Mouse (Mus musculus) forebrain, embryonic 16.5 days (tissue): ENCODE measurements around the gene Pacsin2. TPM values are rescaled to one million over a fixed set of nuclear protein-coding genes. Genes with fewer than 3 reads are reported as not detected.
"Not testable (repeated sequence)": the region's sequence is repeated elsewhere in the genome, so short reads cannot be mapped to it uniquely, and the experiment has no call there.

Experiments
- ATAC-seq: fragments of 200-750 bp; cut with Nextera tagmentation; 2 replicates; pipeline ENCODE4 v1.8.0; 2017; ENCODE audit warnings: mild to moderate bottlenecking, moderate library complexity
- H3K27ac ChIP-seq: fragments of 300-500 bp; sonication (generic); 2 replicates; pipeline ENCODE4 v1.5.1; 2014; ENCODE audit warnings: low read length, control low read depth
- H3K27me3 ChIP-seq: fragments of 300-500 bp; sonication (generic); replicated peaks from 2 replicates; pipeline ENCODE4 v1.6.1; 2014; ENCODE audit warnings: low read length; ENCODE audit not compliant: control insufficient read depth, insufficient read depth
- H3K36me3 ChIP-seq: fragments of 300-500 bp; sonication (generic); 2 replicates; pipeline ENCODE4 v1.6.1; 2014; ENCODE audit not compliant: control insufficient read depth, insufficient read depth
- H3K4me1 ChIP-seq: fragments of 300-500 bp; sonication (generic); replicated peaks from 2 replicates; pipeline ENCODE4 v1.6.1; 2014; ENCODE audit warnings: low read length; ENCODE audit not compliant: control insufficient read depth, insufficient read depth
- H3K4me2 ChIP-seq: fragments of 300-500 bp; sonication (generic); 2 replicates; pipeline ENCODE4 v1.6.1; 2014; ENCODE audit warnings: mild to moderate bottlenecking, low read length, control low read depth
- H3K4me3 ChIP-seq: fragments of 300-500 bp; sonication (generic); replicated peaks from 2 replicates; pipeline ENCODE4 v1.5.1; 2014; ENCODE audit warnings: mild to moderate bottlenecking, low read length, control low read depth
- H3K9ac ChIP-seq: fragments of 300-500 bp; sonication (generic); replicated peaks from 2 replicates; pipeline ENCODE4 v1.6.1; 2014; ENCODE audit warnings: low read depth, low read length, control low read depth
- H3K9me3 ChIP-seq: fragments of 300-500 bp; sonication (generic); 2 replicates; pipeline ENCODE4 v1.6.1; 2016; ENCODE audit warnings: low read length; ENCODE audit not compliant: control insufficient read depth
- WGBS: fragments of 180-500 bp; shearing (Covaris S2); extraction: QIAGEN DNeasy Blood & Tissue Kit; methylation state at CpG from one replicate; pipeline ENCODE4 v1.1.7; 2014; 5-methylcytosine and 5-hydroxymethylcytosine counted together
- polyA plus RNA-seq: library from polyadenylated mRNA; unstranded; fragments of >200 nt; fragmentation: Nextera tagmentation; extraction: Ambion mirVana; gene quantifications from 2 replicates; pipeline ENCODE4 v1.2.1, GENCODE M21; 2015

Pacsin2 gene
- polyA plus RNA-seq, 1 experiment from 2014 or later = 19.8 TPM

- Histone ChIP-seq H3K9ac (no peak overlapping the region), H3K4me2 (no peak overlapping the region), H3K36me3 (no peaks in the 10 kb centered on the region), H3K4me1 (no peaks in the 10 kb centered on the region), H3K4me3 (no peak overlapping the region), H3K27ac (no peak overlapping the region), H3K9me3 (no peaks in the 10 kb centered on the region), H3K27me3 (no peaks in the 10 kb centered on the region)
- WGBS = 66% methylated on average over 8 of the region's 8 CpGs
- no peak for ATAC-seq
Measured at GRCm38 (mm10) chr15:83408692-83409442, 55.5 kb downstream of the Pacsin2 start.

GRCm38 (mm10) chr15:83408216-83408615 is 56.2 kb downstream of the Pacsin2 start:
- H3K9ac ChIP-seq = no peak overlapping the region
- H3K4me2 ChIP-seq = no peak overlapping the region
- H3K36me3 ChIP-seq = no peaks in the 10 kb centered on the region
- no peaks in the 10 kb centered on the region for H3K27me3 ChIP-seq
- no peaks in the 10 kb centered on the region for H3K9me3 ChIP-seq
- no peaks in the 10 kb centered on the region for H3K4me1 ChIP-seq
- no peak for ATAC-seq
- 86% methylated on average over 5 of the region's 5 CpGs for WGBS
- H3K27ac ChIP-seq = no peak overlapping the region
- no peak overlapping the region for H3K4me3 ChIP-seq

GRCm38 (mm10) chr15:83407502-83407901 is 56.9 kb downstream of the Pacsin2 start:
- WGBS = 84% methylated on average over 5 of the region's 5 CpGs
- no peak for ATAC-seq
- no peaks in the 10 kb centered on the region for H3K27me3 ChIP-seq
- no peak overlapping the region for H3K9ac ChIP-seq
- H3K4me1 ChIP-seq = no peaks in the 10 kb centered on the region
- H3K36me3 ChIP-seq = no peaks in the 10 kb centered on the region
- no peak overlapping the region for H3K4me3 ChIP-seq
- H3K4me2 ChIP-seq = no peak overlapping the region
- no peaks in the 10 kb centered on the region for H3K9me3 ChIP-seq
- no peak overlapping the region for H3K27ac ChIP-seq

- not testable (repeated sequence) for H3K4me1 ChIP-seq, H3K9me3 ChIP-seq, H3K4me3 ChIP-seq, H3K27me3 ChIP-seq, H3K27ac ChIP-seq, H3K36me3 ChIP-seq, H3K4me2 ChIP-seq, H3K9ac ChIP-seq
- 0 out of 2 replicates have a peak, but pooled peaks have one; percentile 69 for ATAC-seq
- 87% methylated on average over 17 of the region's 40 CpGs for WGBS
Measured at GRCm38 (mm10) chr15:83405866-83406265, 58.5 kb downstream of the Pacsin2 start.

- H3K36me3 ChIP-seq = no peaks in the 10 kb centered on the region
- no peaks in the 10 kb centered on the region for H3K4me1 ChIP-seq
- H3K27me3 ChIP-seq = no peaks in the 10 kb centered on the region
- H3K9me3 ChIP-seq = no peaks in the 10 kb centered on the region
- H3K9ac ChIP-seq = no peak overlapping the region
- H3K4me2 ChIP-seq = no peak overlapping the region
- H3K4me3 ChIP-seq = no peak overlapping the region
- WGBS = 96% methylated on average over 3 of the region's 3 CpGs
- H3K27ac ChIP-seq = no peak overlapping the region
- no peak for ATAC-seq
Measured at GRCm38 (mm10) chr15:83404008-83404407, 60.4 kb downstream of the Pacsin2 start.

GRCm38 (mm10) chr15:83403016-83403415 is 61.4 kb downstream of the Pacsin2 start:
- Histone ChIP-seq H3K27me3 (no peaks in the 10 kb centered on the region), H3K4me1 (no peaks in the 10 kb centered on the region), H3K4me3 (no peak overlapping the region), H3K9me3 (no peaks in the 10 kb centered on the region), H3K9ac (no peak overlapping the region), H3K27ac (no peak overlapping the region), H3K4me2 (no peak overlapping the region), H3K36me3 (no peaks in the 10 kb centered on the region)
- no peak for ATAC-seq
- 33% methylated on average over 5 of the region's 5 CpGs for WGBS

GRCm38 (mm10) chr15:83392722-83393121 is 71.7 kb downstream of the Pacsin2 start:
- H3K27me3 ChIP-seq = no peaks in the 10 kb centered on the region
- no peaks in the 10 kb centered on the region for H3K36me3 ChIP-seq
- H3K4me2 ChIP-seq = no peak overlapping the region
- H3K4me1 ChIP-seq = no peaks in the 10 kb centered on the region
- H3K27ac ChIP-seq = no peak overlapping the region
- H3K9me3 ChIP-seq = no peaks in the 10 kb centered on the region
- no peak for ATAC-seq
- no peak overlapping the region for H3K9ac ChIP-seq
- H3K4me3 ChIP-seq = no peak overlapping the region
- 80% methylated on average over 2 of the region's 2 CpGs for WGBS

GRCm38 (mm10) chr15:83387911-83388310 is 76.5 kb downstream of the Pacsin2 start:
- no peaks in the 10 kb centered on the region for H3K36me3 ChIP-seq
- no peaks in the 10 kb centered on the region for H3K9me3 ChIP-seq
- no peak overlapping the region for H3K9ac ChIP-seq
- no peak overlapping the region for H3K4me3 ChIP-seq
- WGBS = 87% methylated on average over 2 of the region's 2 CpGs
- no peak overlapping the region for H3K27ac ChIP-seq
- H3K27me3 ChIP-seq = no peaks in the 10 kb centered on the region
- H3K4me2 ChIP-seq = no peak overlapping the region
- ATAC-seq = no peak
- H3K4me1 ChIP-seq = no peaks in the 10 kb centered on the region

- 89% methylated on average over 2 of the region's 2 CpGs for WGBS
- Histone ChIP-seq H3K36me3 (peaks cover 2% of the 10 kb centered on the region; the same call in 1 of the 2 replicates), H3K4me2 (no peak overlapping the region), H3K9me3 (no peaks in the 10 kb centered on the region), H3K27ac (no peak overlapping the region), H3K4me3 (no peak overlapping the region), H3K4me1 (no peaks in the 10 kb centered on the region), H3K9ac (no peak overlapping the region), H3K27me3 (no peaks in the 10 kb centered on the region)
- no peak for ATAC-seq
Measured at GRCm38 (mm10) chr15:83383633-83384032, 80.8 kb downstream of the Pacsin2 start.

GRCm38 (mm10) chr15:83383136-83383535 is 81.3 kb downstream of the Pacsin2 start:
- Histone ChIP-seq H3K4me1 (no peaks in the 10 kb centered on the region), H3K4me2 (no peak overlapping the region), H3K9ac (no peak overlapping the region), H3K4me3 (no peak overlapping the region), H3K9me3 (no peaks in the 10 kb centered on the region), H3K27me3 (no peaks in the 10 kb centered on the region), H3K36me3 (peaks cover 3% of the 10 kb centered on the region; the same call in 1 of the 2 replicates), H3K27ac (no peak overlapping the region)
- 92% methylated on average over 5 of the region's 5 CpGs for WGBS
- no peak for ATAC-seq
